Mouse (Mus musculus): Measurements from ENCODE around the gene Map4k5. TPM values are rescaled to one million over a fixed set of nuclear protein-coding genes. Genes with fewer than 3 reads are reported as not detected.

Map4k5 gene
- total RNA-seq, 1 experiment from 2014 or later: 26.6 TPM

DNA sequence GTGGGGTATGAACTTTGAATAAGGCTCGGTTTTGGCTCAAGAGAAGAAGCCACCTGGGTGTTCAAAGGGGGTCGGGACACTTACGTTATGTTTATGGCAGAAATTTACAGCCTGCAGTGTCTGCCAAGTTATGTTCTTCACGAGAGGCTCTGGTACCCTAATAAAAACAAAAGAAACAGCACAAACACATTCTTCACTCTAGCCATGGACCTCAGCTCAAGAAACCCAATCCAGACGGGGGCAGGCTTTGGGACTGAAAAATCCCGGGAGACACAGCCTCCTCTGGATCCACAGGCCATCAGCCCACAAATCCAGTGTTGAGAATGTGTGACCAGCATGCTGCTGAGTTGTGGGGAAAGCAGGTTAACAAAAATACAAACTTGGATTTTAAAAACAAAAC is 133.0 kb downstream of the Map4k5 start:
- no peak for ATAC-seq (replicated peaks; ENCODE audit: low read depth, poor library complexity, severe bottlenecking)

DNA sequence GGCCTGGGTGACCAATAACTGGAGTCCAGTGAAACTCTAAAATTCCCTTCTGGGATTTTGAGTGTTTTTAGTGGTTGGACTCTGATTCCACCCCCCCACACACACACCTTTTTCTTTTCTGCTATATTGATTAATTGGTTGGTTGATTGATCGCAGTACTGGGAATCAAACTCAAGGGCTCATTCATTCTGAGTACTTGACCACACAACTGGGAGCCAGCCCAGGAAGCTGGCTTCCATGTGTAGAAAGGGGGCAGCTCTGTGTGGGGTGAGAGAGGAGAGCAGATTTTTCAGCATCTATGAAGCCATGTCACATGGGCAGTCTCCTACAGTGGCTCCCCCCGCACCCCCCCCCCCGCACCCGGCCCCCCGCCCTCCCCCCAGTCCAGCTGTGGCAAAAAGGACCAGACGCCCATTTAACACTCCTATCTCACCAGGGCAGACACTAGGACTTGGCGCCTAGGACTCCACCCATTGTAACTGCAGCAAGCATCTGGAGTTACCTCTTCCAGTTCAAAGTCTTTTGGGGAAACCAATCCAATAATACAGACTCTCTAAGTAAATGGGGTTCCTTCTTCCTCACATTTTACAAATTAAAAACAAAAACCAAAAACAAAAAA is 133.6 kb downstream of the Map4k5 start:
- ATAC-seq (replicated peaks; ENCODE audit: low read depth, poor library complexity, severe bottlenecking): peak; percentile 20; the same call in 1 of the 2 replicates

DNA sequence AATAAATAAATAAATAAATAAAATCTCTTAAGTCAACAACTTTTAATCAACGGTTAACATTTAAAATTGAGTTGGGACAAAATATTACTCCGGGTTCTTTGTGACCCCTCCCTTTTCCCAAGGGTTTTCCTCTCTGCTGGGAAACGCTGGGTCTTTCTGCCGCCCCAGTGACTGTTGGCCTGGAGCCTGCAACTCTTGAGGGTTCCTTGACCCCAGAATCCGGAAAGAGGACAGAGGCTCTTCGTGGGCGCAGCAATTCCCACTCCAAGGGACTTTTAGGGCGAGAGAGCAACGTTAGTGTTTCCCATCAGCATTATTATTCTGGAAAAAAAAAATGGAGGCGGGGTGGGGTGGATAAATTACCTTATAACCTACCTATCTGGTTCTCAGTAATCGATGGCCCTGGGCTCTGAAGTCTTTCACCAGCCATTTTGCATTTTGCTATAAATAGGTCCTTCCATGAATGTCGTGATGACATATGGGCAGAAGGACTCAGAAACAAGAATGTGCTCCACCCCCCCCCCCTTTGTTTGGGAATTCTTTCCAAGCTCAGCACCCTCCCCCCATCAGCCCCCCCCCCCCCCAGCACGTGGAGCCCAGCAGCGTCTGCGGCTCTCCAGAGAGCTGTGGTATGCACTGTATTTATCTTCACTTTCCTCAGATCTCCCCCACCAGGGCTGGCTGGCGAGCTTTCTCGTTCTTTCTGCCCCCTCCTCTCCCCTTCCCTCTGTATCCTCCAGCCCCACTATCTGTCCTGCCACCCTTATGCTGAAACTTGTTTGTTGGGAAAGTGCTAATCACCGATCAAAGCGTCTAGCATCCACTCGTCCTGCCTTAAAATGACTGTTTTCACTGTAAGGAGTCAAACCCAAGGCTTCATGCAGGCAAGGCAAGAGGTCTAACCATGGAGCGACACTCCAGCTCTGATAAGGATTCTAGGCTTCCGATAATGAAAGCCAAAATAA is 134.5 kb downstream of the Map4k5 start:
- no peak for ATAC-seq (replicated peaks; ENCODE audit: low read depth, poor library complexity, severe bottlenecking)

GRCm38 (mm10) chr12:69757418-69758141 is 135.4 kb downstream of the Map4k5 start:
- peak; percentile 91 for ATAC-seq (replicated peaks; ENCODE audit: low read depth, poor library complexity, severe bottlenecking)

DNA sequence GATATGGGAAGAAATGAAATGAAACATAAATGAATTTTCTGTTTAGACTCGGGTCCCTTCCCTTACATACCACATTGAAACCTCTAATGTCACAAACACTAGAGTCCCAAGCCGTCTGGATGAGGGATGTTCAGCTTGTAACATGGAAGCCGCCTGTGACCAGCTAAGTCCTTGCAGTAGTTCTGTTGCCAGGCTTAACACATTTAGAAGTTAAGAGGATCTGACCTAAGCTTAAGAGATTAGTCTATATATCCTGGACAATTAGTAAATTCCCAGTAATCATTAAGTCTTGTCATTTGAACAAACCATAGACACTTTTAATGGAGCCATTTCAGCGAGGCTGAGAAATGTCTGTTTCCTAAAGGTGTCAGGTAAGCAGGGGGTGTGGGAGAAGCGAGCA is 137.0 kb downstream of the Map4k5 start:
- ATAC-seq (replicated peaks; ENCODE audit: low read depth, poor library complexity, severe bottlenecking): no peak

DNA sequence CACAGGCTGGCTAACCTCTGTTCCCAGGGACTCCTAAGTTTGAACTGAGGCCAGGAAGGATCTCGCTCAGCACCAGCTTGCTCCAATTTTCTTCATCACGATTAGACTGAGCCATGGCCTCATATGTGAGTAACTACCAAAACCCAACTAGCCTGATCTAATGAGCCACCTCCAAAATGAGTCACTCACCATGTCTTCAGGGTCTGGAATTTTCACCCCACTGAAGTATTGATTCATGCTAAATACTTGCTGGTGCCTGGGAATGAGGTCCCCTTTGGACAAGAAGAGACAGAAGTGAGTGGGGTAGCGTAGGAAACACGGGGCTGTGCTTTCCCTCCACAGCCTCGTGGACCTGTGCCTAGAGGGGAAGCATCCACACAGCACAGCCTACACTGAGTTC is 139.1 kb downstream of the Map4k5 start:
- ATAC-seq (replicated peaks; ENCODE audit: low read depth, poor library complexity, severe bottlenecking): no peak

Other genes starting within 250 kb of the Map4k5 start
- 40.8 and 59.9 TPM in 2 replicates for gene Sos2, start 211.3 kb downstream of the Map4k5 start, total RNA-seq (2017)
- gene L2hgdh, start 168.3 kb downstream of the Map4k5 start, total RNA-seq (2017): 34.4 and 40.3 TPM in 2 replicates
- 27.3 and 29.0 TPM in 2 replicates for gene Atp5s, start 168.2 kb downstream of the Map4k5 start, total RNA-seq (2017)
- gene Cdkl1, start 101.9 kb downstream of the Map4k5 start, total RNA-seq (2017): 0.09 TPM in 1 of 2 replicates, not detected in the other
- 1.6 TPM in 2 replicates for gene Atl1, start 586 bp downstream of the Map4k5 start, total RNA-seq (2017)
- gene Sav1, start 93.8 kb upstream of the Map4k5 start, total RNA-seq (2017): 41.7 and 56.2 TPM in 2 replicates
- gene Nin, start 220.5 kb upstream of the Map4k5 start, total RNA-seq (2017): 91.7 and 99.8 TPM in 2 replicates